Mouse (Mus musculus) thymus, adult 2 months (tissue): ENCODE measurements around the gene Dip2c. TPM values are rescaled to one million over a fixed set of nuclear protein-coding genes. Genes with fewer than 3 reads are reported as not detected.

Source experiments
- DNase-seq: peaks from one replicate; pipeline ENCODE4 v3.0.0; 2021
- H3K27ac ChIP-seq: fragments of 200-500 bp; 2 replicates; pipeline ENCODE4 v1.5.1; 2012; ENCODE audit warnings: low read length, control low read depth; ENCODE audit not compliant: control insufficient read depth, insufficient read depth
- H3K27me3 ChIP-seq: fragments of 200-500 bp; 2 replicates; pipeline ENCODE4 v1.6.1; 2012; ENCODE audit warnings: mild to moderate bottlenecking, low read length, moderate library complexity, mixed read lengths; ENCODE audit not compliant: control insufficient read depth, insufficient read depth
- H3K36me3 ChIP-seq: fragments of 200-500 bp; 2 replicates; pipeline ENCODE4 v1.6.1; 2012; ENCODE audit warnings: mild to moderate bottlenecking, low read length, moderate library complexity; ENCODE audit not compliant: control insufficient read depth, insufficient read depth
- H3K4me1 ChIP-seq: fragments of 200-500 bp; replicated peaks from 2 replicates; pipeline ENCODE4 v1.6.1; 2012; ENCODE audit warnings: low read length; ENCODE audit not compliant: control insufficient read depth, insufficient read depth
- H3K4me3 ChIP-seq: fragments of 200-500 bp; 2 replicates; pipeline ENCODE4 v1.5.1; 2012; ENCODE audit warnings: mild to moderate bottlenecking, low read length, control low read depth, moderate library complexity; ENCODE audit not compliant: control insufficient read depth, insufficient read depth
- CTCF ChIP-seq: fragments of 200-500 bp; IDR thresholded peaks from 2 replicates; pipeline ENCODE4 v1.5.1; 2012; ENCODE audit warnings: mild to moderate bottlenecking, control low read depth, low read length, moderate library complexity, borderline replicate concordance; ENCODE audit not compliant: control insufficient read depth, poor library complexity, insufficient read depth; ENCODE audit errors: extremely low read depth
- POLR2A ChIP-seq: fragments of 200-500 bp; IDR thresholded peaks from 2 replicates; pipeline ENCODE4 v1.6.1; 2012; ENCODE audit warnings: mild to moderate bottlenecking, low read length, control low read depth, moderate library complexity; ENCODE audit not compliant: control insufficient read depth, poor library complexity, insufficient read depth; ENCODE audit errors: extremely low read depth
- WGBS: fragments of 180-500 bp; shearing (Covaris S2); methylation state at CpG from one replicate; pipeline ENCODE4 v1.1.7; 2018; 5-methylcytosine and 5-hydroxymethylcytosine counted together
- polyA plus RNA-seq: library from polyadenylated mRNA; depleted of rRNA; stranded (reverse); fragments of >200 nt; gene quantifications from 2 replicates; pipeline ENCODE4 v1.2.3, GENCODE M21; 2012

The Dip2c gene
- polyA plus RNA-seq, 1 experiment, result 6.5 TPM

GRCm38 (mm10) chr13:9297266-9297665 lies 20.9 kb downstream of the Dip2c start:
- TF ChIP-seq POLR2A (no peak), CTCF (no peak)
- Histone ChIP-seq H3K36me3 (no peaks in the 10 kb centered on the region), H3K27ac (no peak overlapping the region), H3K27me3 (no peaks in the 10 kb centered on the region), H3K4me1 (no peaks in the 10 kb centered on the region), H3K4me3 (no peak overlapping the region)
- no peak for DNase-seq
- 84% methylated on average over 3 of the region's 3 CpGs for WGBS

GRCm38 (mm10) chr13:9297689-9298088 lies 21.4 kb downstream of the Dip2c start:
- Histone ChIP-seq H3K4me1 (no peaks in the 10 kb centered on the region), H3K4me3 (no peak overlapping the region), H3K36me3 (no peaks in the 10 kb centered on the region), H3K27ac (no peak overlapping the region), H3K27me3 (no peaks in the 10 kb centered on the region)
- WGBS, result 77% methylated on average over 3 of the region's 3 CpGs
- TF ChIP-seq CTCF (no peak), POLR2A (no peak)
- no peak for DNase-seq

DNA sequence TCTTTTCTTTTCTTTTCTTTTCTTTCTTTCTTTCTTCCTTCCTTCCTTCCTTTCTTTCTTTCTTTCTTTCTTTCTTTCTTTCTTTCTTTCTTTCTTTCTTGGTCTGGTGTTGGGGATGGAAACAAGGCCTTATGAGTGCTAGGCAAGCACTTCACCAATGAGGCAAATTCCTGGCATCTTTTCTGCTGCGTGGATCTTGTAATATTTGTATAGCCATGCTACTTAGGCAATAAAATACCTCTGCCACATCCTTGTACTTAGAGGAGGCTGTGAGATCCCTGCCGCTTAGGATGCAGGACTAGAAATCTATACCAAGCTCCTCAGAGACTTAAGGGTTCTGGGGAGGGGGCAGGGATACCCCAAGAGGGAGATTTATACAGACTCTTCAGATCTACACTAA lies 23.3 kb downstream of the Dip2c start:
- H3K27me3 ChIP-seq, result no peaks in the 10 kb centered on the region
- TF ChIP-seq POLR2A (no peak), CTCF (no peak)
- H3K27ac ChIP-seq, result no peak overlapping the region
- WGBS, result 99% methylated on average over 2 of the region's 2 CpGs
- no peak for DNase-seq
- no peaks in the 10 kb centered on the region for H3K36me3 ChIP-seq
- no peaks in the 10 kb centered on the region for H3K4me1 ChIP-seq
- no peak overlapping the region for H3K4me3 ChIP-seq

DNA sequence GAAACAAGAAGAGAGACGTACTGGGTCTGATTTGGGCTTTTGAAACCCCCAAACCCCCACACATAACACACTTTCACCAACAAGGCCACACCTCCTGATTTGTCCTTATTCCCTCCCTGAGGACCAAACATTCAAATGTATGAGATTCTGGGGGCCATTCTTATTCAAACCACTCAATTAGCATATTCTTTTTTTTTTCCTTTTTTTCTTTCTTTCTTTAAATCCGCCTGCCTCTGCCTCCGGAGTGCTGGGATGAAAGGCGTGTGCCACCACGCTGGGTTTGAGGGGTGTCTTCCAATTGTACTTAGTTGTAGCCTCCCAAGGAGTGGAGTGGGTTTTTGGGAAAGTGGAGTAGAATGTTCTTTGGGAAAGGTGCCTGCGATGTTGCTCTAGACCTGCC lies 32.5 kb downstream of the Dip2c start:
- Histone ChIP-seq H3K4me3 (no peak overlapping the region), H3K27ac (no peak overlapping the region), H3K27me3 (no peaks in the 10 kb centered on the region), H3K4me1 (no peaks in the 10 kb centered on the region), H3K36me3 (no peaks in the 10 kb centered on the region)
- no peak for DNase-seq
- TF ChIP-seq POLR2A (no peak), CTCF (no peak)
- 94% methylated on average over 6 of the region's 6 CpGs for WGBS

GRCm38 (mm10) chr13:9310806-9311205 lies 34.5 kb downstream of the Dip2c start:
- 94% methylated on average over 1 of the region's 1 CpGs for WGBS
- TF ChIP-seq POLR2A, result no peak
- no peak for TF ChIP-seq CTCF
- H3K36me3 ChIP-seq, result no peaks in the 10 kb centered on the region
- DNase-seq, result no peak
- H3K27ac ChIP-seq, result no peak overlapping the region
- no peaks in the 10 kb centered on the region for H3K27me3 ChIP-seq
- no peaks in the 10 kb centered on the region for H3K4me1 ChIP-seq
- H3K4me3 ChIP-seq, result no peak overlapping the region

GRCm38 (mm10) chr13:9312916-9313315 lies 36.6 kb downstream of the Dip2c start:
- Histone ChIP-seq H3K4me1 (no peaks in the 10 kb centered on the region), H3K36me3 (no peaks in the 10 kb centered on the region), H3K4me3 (no peak overlapping the region), H3K27me3 (no peaks in the 10 kb centered on the region), H3K27ac (no peak overlapping the region)
- no peak for DNase-seq
- no peak for TF ChIP-seq POLR2A
- no peak for TF ChIP-seq CTCF

DNA sequence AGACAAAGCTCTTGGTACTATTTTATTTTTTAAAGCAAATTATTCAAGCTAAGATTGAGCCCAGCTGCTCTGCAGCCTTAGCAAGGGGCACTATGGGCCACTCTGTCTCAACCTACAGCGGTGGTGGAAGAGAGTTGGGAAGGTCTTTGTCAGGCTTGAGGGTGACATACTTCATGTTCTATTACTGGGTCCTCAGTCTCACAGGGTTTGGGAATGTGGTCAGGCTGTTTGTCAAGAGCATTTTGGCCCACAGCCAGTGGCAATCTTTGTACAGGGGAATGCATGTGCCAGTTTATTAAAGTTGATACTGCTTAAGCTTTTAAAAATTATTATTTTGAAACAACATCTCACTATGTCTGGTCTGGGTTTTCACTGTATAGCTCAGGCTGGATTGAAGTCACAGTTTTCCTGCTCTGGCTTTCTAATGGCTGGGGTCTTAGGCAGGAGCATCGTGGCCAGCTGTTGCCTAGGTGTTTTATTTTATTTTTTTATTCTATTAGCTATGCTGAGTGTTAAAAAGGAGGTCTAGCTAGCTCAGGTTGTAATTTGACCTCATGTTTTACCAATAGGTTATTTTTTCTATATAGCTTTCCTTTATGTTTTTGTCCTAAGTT lies 37.9 kb downstream of the Dip2c start:
- WGBS, result 95% methylated on average over 2 of the region's 2 CpGs
- TF ChIP-seq POLR2A (no peak), CTCF (no peak)
- Histone ChIP-seq H3K27ac (no peak overlapping the region), H3K4me1 (no peaks in the 10 kb centered on the region), H3K36me3 (no peaks in the 10 kb centered on the region), H3K4me3 (no peak overlapping the region), H3K27me3 (no peaks in the 10 kb centered on the region)
- no peak for DNase-seq
